Mouse (Mus musculus) forebrain, embryonic 12.5 days (tissue): Measurements from ENCODE around the gene Mettl21a. TPM values are rescaled to one million over a fixed set of nuclear protein-coding genes. Genes with fewer than 3 reads are reported as not detected.

Source experiments
- ATAC-seq: fragments of 200-750 bp; cut with Nextera tagmentation; 2 replicates; pipeline ENCODE4 v1.8.0; 2017; ENCODE audit warnings: moderate TSS enrichment; ENCODE audit not compliant: low FRiP score
- H3K27ac ChIP-seq: fragments of 300-500 bp; sonication (generic); 2 replicates; pipeline ENCODE4 v1.5.1; 2016; ENCODE audit warnings: mild to moderate bottlenecking
- H3K27me3 ChIP-seq: fragments of 300-500 bp; sonication (generic); 2 replicates; pipeline ENCODE4 v1.6.1; 2016; ENCODE audit warnings: mild to moderate bottlenecking
- H3K36me3 ChIP-seq: fragments of 300-500 bp; sonication (generic); replicated peaks from 2 replicates; pipeline ENCODE4 v1.6.1; 2016; ENCODE audit warnings: mild to moderate bottlenecking
- H3K4me1 ChIP-seq: fragments of 300-500 bp; sonication (generic); 2 replicates; pipeline ENCODE4 v1.6.1; 2016
- H3K4me2 ChIP-seq: fragments of 300-500 bp; sonication (generic); 2 replicates; pipeline ENCODE4 v1.6.1; 2016; ENCODE audit warnings: mild to moderate bottlenecking, moderate library complexity
- H3K4me3 ChIP-seq: fragments of 300-500 bp; sonication (generic); replicated peaks from 2 replicates; pipeline ENCODE4 v1.5.1; 2016; ENCODE audit warnings: mild to moderate bottlenecking
- H3K9ac ChIP-seq: fragments of 300-500 bp; sonication (generic); 2 replicates; pipeline ENCODE4 v1.6.1; 2016; ENCODE audit warnings: mild to moderate bottlenecking
- H3K9me3 ChIP-seq: fragments of 300-500 bp; sonication (generic); 2 replicates; pipeline ENCODE4 v1.6.1; 2016
- WGBS: fragments of 180-500 bp; shearing (Covaris S2); methylation state at CpG from one replicate; pipeline ENCODE4 v1.1.7; 2016; 5-methylcytosine and 5-hydroxymethylcytosine counted together
- polyA plus RNA-seq: library from polyadenylated mRNA; unstranded; fragments of >200 nt; fragmentation: Nextera tagmentation; extraction: Ambion mirVana; gene quantifications from 2 replicates; pipeline ENCODE4 v1.2.1, GENCODE M21; 2016

Gene Mettl21a
- polyA plus RNA-seq, 1 experiment from 2014 or later = 19.6 TPM

DNA sequence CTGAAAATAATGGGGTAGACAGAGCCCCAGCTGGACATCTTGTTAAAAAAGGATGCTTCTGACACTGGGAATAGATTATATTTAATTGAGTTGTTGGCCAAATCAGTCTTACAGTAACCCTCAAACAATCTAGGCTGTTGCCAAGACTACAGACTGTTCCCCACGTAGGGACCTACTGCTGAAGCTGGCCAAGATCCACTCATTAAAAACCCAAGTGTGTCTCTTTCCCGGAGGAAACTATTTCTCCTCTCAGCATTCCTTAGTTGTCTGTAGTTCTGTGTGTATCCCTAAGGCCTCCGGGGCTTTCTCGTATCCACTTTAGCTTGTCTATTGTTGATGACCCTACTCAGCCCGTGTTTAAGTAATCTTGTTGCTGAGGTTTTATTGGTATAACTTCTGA is 14.5 kb upstream of the Mettl21a start:
- H3K27me3 ChIP-seq = no peaks in the 10 kb centered on the region
- no peaks in the 10 kb centered on the region for H3K4me1 ChIP-seq
- ATAC-seq = no peak
- no peak overlapping the region for H3K27ac ChIP-seq
- no peak overlapping the region for H3K4me3 ChIP-seq
- 82% methylated on average over 5 of the region's 5 CpGs for WGBS
- H3K4me2 ChIP-seq = no peak overlapping the region
- H3K9me3 ChIP-seq = no peaks in the 10 kb centered on the region
- H3K9ac ChIP-seq = no peak overlapping the region
- no peaks in the 10 kb centered on the region for H3K36me3 ChIP-seq

DNA sequence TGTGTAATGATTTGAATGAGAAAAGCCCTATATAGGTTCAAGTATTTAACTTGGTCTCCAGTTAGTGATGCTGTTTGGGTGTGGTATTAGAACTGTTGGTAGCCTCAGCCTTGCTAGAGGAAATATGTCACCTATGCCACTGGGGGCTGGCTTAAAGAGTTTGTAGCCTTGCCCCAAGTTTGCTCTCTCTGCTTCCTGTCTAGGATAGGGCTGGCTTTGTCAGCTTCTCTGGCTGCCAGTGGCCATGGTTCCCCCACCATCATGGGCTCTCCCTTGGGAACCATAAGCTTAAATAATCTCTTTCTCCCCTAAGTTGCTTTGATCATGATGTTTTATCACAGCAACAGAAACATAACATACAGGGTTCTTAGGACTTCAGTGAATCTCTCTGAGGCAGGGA is 8.2 kb upstream of the Mettl21a start:
- Histone ChIP-seq H3K27me3 (no peaks in the 10 kb centered on the region), H3K4me3 (no peak overlapping the region), H3K9ac (no peak overlapping the region), H3K4me2 (no peak overlapping the region), H3K36me3 (no peaks in the 10 kb centered on the region), H3K4me1 (no peaks in the 10 kb centered on the region), H3K27ac (no peak overlapping the region), H3K9me3 (no peaks in the 10 kb centered on the region)
- ATAC-seq = no peak

DNA sequence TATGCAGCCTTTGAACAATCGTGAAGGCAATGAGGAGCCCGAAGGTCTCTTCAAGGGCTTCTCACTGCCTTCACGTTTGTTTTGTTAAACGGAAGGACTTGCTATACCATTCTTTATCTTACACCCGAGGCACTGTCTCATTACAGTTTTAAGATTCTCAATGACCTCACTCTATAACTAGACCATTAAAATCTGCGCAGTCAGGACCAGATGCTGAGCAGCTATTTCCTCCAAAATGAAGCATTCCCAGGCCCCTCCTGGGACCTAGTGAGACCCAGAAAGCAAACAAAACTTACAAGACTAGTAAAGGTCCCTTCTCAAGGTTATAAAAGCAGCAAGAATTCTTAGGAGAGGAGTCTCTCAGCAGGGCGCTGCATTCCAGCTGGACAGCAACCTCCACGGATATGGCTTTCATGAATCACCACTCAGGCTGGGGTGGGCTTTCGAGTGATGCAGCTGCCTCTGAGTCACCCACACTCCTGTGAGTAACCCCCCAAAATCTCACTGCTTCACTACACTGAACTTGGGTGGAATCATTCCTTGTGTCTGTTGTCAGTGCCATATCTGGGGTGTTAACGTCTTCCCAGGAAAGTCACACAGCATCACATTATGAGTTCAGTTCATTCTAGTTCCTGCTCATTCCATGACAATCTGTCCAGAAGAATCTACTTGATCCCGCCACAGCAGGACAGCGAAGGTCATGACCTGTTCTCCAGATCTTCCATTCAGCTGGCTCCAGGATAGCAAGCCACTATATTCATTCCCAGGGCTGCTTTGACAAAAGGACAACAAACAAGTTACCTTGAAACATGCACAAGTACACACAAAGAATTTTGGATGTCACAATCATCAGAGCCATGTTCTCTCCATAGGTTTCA is 6.8 kb upstream of the Mettl21a start:
- H3K36me3 ChIP-seq = no peaks in the 10 kb centered on the region
- no peaks in the 10 kb centered on the region for H3K9me3 ChIP-seq
- ATAC-seq = no peak
- H3K27me3 ChIP-seq = no peaks in the 10 kb centered on the region
- 66% methylated on average over 12 of the region's 12 CpGs for WGBS
- no peak overlapping the region for H3K27ac ChIP-seq
- no peak overlapping the region for H3K4me2 ChIP-seq
- no peak overlapping the region for H3K9ac ChIP-seq
- no peaks in the 10 kb centered on the region for H3K4me1 ChIP-seq
- H3K4me3 ChIP-seq = no peak overlapping the region

DNA sequence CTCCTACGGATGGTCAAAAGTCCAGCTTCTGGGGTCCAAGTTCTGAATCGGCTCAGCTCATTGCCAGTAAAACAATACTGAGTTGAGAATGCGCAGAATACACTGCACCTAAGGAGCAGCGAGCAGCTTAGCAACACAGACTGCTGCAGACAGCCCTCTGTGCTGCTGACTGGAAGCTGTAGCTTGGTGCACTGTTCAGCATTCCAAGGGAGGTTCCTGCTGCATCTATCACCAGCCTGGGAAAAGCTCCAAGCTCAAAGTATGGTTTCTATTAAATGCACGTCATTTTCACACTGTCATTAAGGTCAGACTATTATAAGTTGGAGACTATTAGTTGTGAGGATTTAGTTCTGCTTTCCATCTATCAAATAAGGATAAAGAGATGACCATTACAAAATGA is 4.1 kb upstream of the Mettl21a start:
- Histone ChIP-seq H3K4me2 (no peak overlapping the region), H3K9ac (no peak overlapping the region), H3K27ac (no peak overlapping the region), H3K4me1 (peaks cover 11% of the 10 kb centered on the region), H3K9me3 (no peaks in the 10 kb centered on the region), H3K36me3 (no peaks in the 10 kb centered on the region), H3K4me3 (no peak overlapping the region), H3K27me3 (no peaks in the 10 kb centered on the region)
- WGBS = 83% methylated on average over 5 of the region's 5 CpGs
- no peak for ATAC-seq

DNA sequence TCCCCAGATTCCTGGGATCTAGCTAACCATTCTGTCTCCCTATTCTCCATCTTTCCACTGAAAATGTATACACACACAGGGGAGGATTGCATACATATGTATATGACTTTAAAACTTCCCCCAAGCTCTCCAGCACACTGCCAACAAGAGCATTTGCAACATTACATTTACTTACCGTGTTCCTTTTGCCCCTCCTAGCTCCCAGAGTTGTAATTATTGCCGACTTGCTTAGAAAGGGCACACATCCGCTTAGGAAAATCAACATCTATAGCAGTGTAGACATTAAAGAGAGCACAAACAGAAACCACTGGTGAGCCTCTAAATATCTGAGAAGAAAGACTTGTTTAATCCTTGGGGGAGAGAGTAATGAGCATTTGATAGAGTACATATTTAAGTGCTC is 1.2 kb upstream of the Mettl21a start:
- H3K27ac ChIP-seq = no peak overlapping the region
- WGBS = 75% methylated on average over 3 of the region's 3 CpGs
- H3K4me2 ChIP-seq = peak overlapping the region; percentile 66
- H3K9me3 ChIP-seq = no peaks in the 10 kb centered on the region
- 0 out of 2 replicates have a peak, but pooled peaks cover 3% of the 10 kb centered on the region for H3K36me3 ChIP-seq
- H3K4me3 ChIP-seq = peak overlapping the region; percentile 79
- H3K4me1 ChIP-seq = peaks cover 16% of the 10 kb centered on the region
- ATAC-seq = no peak
- peak overlapping the region; percentile 95 for H3K9ac ChIP-seq
- H3K27me3 ChIP-seq = no peaks in the 10 kb centered on the region

DNA sequence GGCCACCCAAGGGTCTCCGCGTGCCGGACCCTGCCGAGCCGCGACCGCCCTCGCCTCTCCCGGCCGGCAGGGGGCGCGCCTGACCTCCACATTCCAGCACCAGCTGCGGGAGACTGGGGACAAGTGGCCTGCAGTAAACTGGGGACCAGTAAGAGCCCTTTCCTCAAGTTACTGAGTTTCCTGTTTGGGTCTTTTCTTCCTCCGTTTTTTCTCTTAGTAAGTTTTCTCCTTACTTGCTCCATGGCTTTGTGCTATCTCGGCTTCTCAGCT is 608 bp upstream of the Mettl21a start:
- Histone ChIP-seq H3K9me3 (no peaks in the 10 kb centered on the region), H3K4me1 (peaks cover 16% of the 10 kb centered on the region), H3K27me3 (no peaks in the 10 kb centered on the region), H3K27ac (peak overlapping the region; percentile 95), H3K4me2 (peak overlapping the region; percentile 66), H3K4me3 (peak overlapping the region; percentile 79), H3K36me3 (0 out of 2 replicates have a peak, but pooled peaks cover 4% of the 10 kb centered on the region), H3K9ac (peak overlapping the region; percentile 95)
- 1% methylated on average over 15 of the region's 15 CpGs for WGBS
- ATAC-seq = peak; percentile 87

DNA sequence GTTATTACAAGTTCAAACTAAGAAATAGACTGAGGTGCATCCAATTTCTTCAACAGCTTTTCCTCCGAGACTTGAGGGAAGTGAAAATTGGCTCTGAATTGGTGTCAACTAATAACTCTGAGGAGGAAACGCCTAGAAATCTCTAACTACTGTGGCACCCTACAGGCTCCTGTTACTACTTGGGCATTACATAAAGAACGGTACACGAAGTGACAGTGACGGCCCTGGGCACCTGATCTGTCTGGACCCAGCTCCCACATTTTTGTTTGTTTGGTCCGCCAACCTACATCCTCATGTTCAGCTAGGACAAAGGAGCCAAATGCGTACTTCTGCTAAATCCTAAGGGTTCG is 536 bp downstream of the Mettl21a start:
- 5% methylated on average over 8 of the region's 8 CpGs for WGBS
- Histone ChIP-seq H3K27ac (peak overlapping the region; percentile 95; the same call in 1 of the 2 replicates), H3K4me1 (peaks cover 16% of the 10 kb centered on the region), H3K36me3 (0 out of 2 replicates have a peak, but pooled peaks cover 6% of the 10 kb centered on the region), H3K9me3 (no peaks in the 10 kb centered on the region), H3K9ac (peak overlapping the region; percentile 95), H3K4me2 (peak overlapping the region; percentile 66), H3K27me3 (no peaks in the 10 kb centered on the region), H3K4me3 (peak overlapping the region; percentile 79)
- no peak; the same call in 1 of the 2 replicates for ATAC-seq

DNA sequence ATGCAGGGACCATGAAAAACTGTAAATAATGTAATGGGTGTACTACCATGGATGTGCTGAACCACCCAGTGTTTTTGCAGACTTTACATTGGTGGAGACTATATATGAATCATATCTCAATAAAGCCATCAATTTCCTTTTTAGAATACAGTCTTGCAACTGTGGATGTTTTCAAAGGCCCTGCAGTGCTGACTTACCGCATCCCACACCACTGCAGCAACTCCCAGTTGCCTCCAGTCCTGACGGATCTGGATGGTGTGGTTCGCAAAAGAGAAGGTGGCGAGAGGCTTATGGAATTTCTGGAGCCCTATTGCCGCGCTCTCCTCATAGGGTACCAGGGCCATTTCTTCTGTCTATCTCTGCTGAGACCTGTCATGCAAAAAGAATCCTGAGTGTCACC is 966 bp downstream of the Mettl21a start:
- Histone ChIP-seq H3K9me3 (no peaks in the 10 kb centered on the region), H3K27me3 (no peaks in the 10 kb centered on the region), H3K4me1 (peaks cover 16% of the 10 kb centered on the region), H3K36me3 (0 out of 2 replicates have a peak, but pooled peaks cover 6% of the 10 kb centered on the region), H3K9ac (no peak overlapping the region; the same call in 1 of the 2 replicates), H3K27ac (no peak overlapping the region), H3K4me2 (peak overlapping the region; percentile 66), H3K4me3 (peak overlapping the region; percentile 79)
- WGBS = 66% methylated on average over 6 of the region's 6 CpGs
- no peak for ATAC-seq

DNA sequence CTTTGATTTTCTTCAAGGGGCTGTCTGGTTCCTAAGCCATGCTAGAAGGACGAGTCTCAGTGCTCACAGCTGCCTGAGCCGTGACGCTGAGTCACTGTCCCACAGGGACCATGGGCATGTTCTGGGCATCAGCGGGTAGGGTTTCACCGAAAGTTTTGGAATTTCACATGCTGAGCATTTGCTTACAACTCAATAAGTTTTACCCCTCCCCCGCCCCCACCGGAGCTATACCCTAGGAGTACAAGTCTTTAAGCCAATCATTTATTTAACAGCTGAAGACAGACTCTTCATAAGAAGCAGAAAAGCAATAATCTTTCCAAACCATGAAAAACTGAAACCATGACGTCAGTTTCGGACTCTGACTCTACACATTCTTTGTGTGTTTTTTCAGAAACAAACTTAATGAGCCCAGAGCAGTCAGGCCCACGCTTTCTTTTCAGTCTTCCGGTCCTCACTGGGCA is 1.5 kb downstream of the Mettl21a start:
- H3K27me3 ChIP-seq = no peaks in the 10 kb centered on the region
- no peak overlapping the region for H3K27ac ChIP-seq
- WGBS = 81% methylated on average over 11 of the region's 11 CpGs
- H3K4me2 ChIP-seq = no peak overlapping the region
- ATAC-seq = no peak
- peaks cover 16% of the 10 kb centered on the region for H3K4me1 ChIP-seq
- no peak overlapping the region for H3K4me3 ChIP-seq
- H3K9me3 ChIP-seq = no peaks in the 10 kb centered on the region
- no peak overlapping the region for H3K9ac ChIP-seq
- H3K36me3 ChIP-seq = 0 out of 2 replicates have a peak, but pooled peaks cover 7% of the 10 kb centered on the region

DNA sequence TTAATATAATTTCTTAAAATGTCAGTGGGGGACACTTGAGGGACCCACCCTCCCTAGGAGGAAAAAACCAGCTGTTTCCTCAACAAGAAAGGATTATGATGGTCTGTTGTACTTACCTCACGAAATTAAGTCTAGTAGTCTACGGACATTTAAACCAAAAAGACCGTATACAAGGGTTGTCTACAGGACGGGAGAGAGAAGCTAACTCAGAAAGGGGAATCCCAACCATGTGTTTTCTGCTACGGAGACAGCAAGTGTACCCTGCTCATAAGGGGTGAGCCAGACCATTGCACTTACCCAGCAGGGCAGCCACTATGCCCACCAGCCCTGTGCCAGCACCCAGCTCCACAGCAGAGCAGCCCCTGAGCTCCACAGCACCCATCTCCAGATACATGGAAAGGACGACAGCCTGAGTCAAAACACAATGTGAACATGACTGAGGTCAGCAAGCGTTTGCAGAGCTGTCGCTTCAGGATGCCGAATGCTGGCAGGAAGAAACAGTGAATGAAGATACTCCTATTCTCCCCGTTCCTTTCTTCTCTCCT is 2.2 kb downstream of the Mettl21a start:
- H3K36me3 ChIP-seq = 0 out of 2 replicates have a peak, but pooled peaks cover 11% of the 10 kb centered on the region
- 83% methylated on average over 10 of the region's 10 CpGs for WGBS
- H3K9ac ChIP-seq = no peak overlapping the region
- H3K9me3 ChIP-seq = no peaks in the 10 kb centered on the region
- ATAC-seq = no peak
- no peak overlapping the region for H3K4me2 ChIP-seq
- H3K27me3 ChIP-seq = no peaks in the 10 kb centered on the region
- no peak overlapping the region for H3K27ac ChIP-seq
- H3K4me3 ChIP-seq = no peak overlapping the region
- peaks cover 16% of the 10 kb centered on the region for H3K4me1 ChIP-seq

DNA sequence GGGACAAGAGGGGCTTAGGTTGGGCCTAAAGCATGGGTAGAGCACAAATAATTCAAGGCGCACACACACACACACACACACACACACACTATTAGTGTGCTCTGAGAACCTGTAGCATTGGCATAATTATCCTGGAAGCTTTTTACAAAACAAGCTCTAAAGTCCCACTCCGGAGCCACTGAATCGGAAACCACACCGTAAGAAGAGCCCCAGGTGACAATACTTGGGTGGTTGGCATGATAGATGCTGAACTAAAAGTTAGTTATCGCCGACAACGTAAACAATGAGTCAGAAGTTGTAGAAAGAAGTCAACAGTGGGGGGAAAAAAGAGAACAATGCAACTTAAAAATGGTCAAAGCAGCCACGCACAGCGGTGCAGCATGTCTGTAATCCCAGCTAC is 2.7 kb downstream of the Mettl21a start:
- Histone ChIP-seq H3K27ac (no peak overlapping the region), H3K4me1 (peaks cover 16% of the 10 kb centered on the region), H3K9me3 (no peaks in the 10 kb centered on the region), H3K27me3 (no peaks in the 10 kb centered on the region), H3K9ac (no peak overlapping the region), H3K36me3 (0 out of 2 replicates have a peak, but pooled peaks cover 12% of the 10 kb centered on the region), H3K4me3 (no peak overlapping the region), H3K4me2 (no peak overlapping the region)
- WGBS = 86% methylated on average over 9 of the region's 9 CpGs
- no peak for ATAC-seq

DNA sequence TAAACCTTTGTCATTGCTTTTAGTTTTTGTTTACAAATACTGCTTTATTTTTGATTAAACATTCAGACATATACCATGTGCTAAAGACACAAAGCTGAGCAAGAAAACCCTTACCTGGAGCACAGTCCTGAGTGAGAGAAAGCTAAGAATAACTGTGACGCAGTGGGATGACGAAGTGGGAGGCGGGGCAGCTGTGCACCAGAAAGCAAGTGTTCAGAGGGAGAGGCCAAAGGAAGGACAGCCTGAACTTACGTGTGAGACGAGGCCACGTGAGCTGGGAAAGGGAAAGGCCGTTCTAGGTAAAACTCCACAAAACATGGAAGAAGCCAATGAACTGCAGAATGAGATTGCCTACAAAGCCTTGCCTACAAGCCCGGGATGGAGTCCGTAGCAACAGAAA is 7.1 kb downstream of the Mettl21a start:
- H3K4me1 ChIP-seq = no peaks in the 10 kb centered on the region
- no peak overlapping the region for H3K9ac ChIP-seq
- H3K27me3 ChIP-seq = no peaks in the 10 kb centered on the region
- no peak overlapping the region for H3K4me3 ChIP-seq
- H3K36me3 ChIP-seq = peaks cover 32% of the 10 kb centered on the region
- no peak for ATAC-seq
- H3K4me2 ChIP-seq = no peak overlapping the region
- WGBS = 91% methylated on average over 9 of the region's 9 CpGs
- H3K9me3 ChIP-seq = no peaks in the 10 kb centered on the region
- H3K27ac ChIP-seq = no peak overlapping the region

DNA sequence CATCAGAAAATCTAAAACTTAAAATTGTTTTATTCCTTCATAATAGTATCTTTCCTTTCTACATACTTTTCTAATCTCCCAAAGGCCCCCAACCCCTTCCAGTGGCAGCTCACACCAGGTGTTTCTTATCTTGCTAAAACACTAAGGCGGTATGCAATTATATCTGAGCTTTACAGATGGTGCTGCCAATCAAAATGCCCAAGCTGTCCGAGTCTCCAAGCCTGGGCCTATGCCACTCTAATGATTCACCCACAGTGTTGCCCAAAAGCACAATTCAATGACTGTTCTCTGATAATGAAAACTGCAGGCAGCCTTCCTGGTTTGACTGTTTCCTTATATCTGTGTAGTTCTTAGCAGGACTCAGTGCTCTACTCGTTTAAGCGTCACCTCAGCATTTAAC is 7.9 kb downstream of the Mettl21a start:
- Histone ChIP-seq H3K27me3 (no peaks in the 10 kb centered on the region), H3K9me3 (no peaks in the 10 kb centered on the region), H3K4me3 (no peak overlapping the region), H3K36me3 (peaks cover 39% of the 10 kb centered on the region), H3K4me2 (no peak overlapping the region), H3K4me1 (no peaks in the 10 kb centered on the region), H3K27ac (no peak overlapping the region), H3K9ac (no peak overlapping the region)
- ATAC-seq = no peak
- WGBS = 77% methylated on average over 4 of the region's 4 CpGs
